Mouse (Mus musculus): Measurements from ENCODE around the gene Eps8. TPM values are rescaled to one million over a fixed set of nuclear protein-coding genes. Genes with fewer than 3 reads are reported as not detected.

The Eps8 gene
- polyA plus RNA-seq, 2 experiments = 14.9 to 33.3 TPM

- Histone ChIP-seq H3K4me3 (replicated peaks; ENCODE audit: low read length) (no peak overlapping the region), H3K36me3 (ENCODE audit: control insufficient read depth, insufficient read depth, low read length) (no peaks in the 10 kb centered on the region), H3K4me2 (replicated peaks; ENCODE audit: low read depth, low read length, severe bottlenecking) (no peak overlapping the region), H3K4me1 (ENCODE audit: control insufficient read depth, insufficient read depth, low read length) (peaks cover 10% of the 10 kb centered on the region), H3K27ac (replicated peaks; ENCODE audit: low read depth, low read length) (no peak overlapping the region), H3K9ac (ENCODE audit: low read depth, low read length, severe bottlenecking) (no peak overlapping the region), H3K27me3 (ENCODE audit: control insufficient read depth, insufficient read depth, low read length) (no peaks in the 10 kb centered on the region; the same call in 1 of the 2 replicates), H3K9me3 (ENCODE audit: control insufficient read depth, low read length) (no peaks in the 10 kb centered on the region)
- no peak for TF ChIP-seq POLR2A (IDR thresholded peaks at IDR 0.05; ENCODE audit: borderline replicate concordance, extremely low read depth, insufficient read depth, insufficient read length)
- DNase-seq (ENCODE audit: low spot score) = no peak
- 0 out of 2 replicates have a peak, but pooled peaks have one; percentile 31 for ATAC-seq (ENCODE audit: low FRiP score, low read depth)
- WGBS = 44% methylated on average over 8 of the region's 8 CpGs
These were observed 104.5 kb downstream of the Eps8 start for GRCm38 (mm10) chr6:137550181-137550580.

DNA sequence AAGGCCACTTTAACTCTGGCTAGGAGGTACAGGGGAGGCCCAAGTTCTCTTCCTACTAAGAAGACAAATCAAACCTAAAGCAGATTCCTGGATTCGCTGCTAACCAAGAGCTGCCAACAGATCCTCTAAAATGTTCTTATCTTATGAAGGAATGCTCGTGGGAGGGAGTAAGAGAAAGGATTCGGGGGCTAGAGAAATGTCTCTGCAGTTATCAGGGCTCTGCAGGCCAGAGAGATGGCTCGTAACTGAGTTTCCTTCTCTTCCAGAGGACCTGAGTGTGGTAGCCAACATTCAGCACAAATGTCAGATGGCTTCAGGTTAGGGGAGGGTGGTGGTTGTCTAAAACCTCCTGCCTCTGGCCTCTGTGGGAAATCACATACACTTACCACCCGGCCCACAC is 106.1 kb downstream of the Eps8 start:
- no peak for DNase-seq (ENCODE audit: low spot score)
- H3K4me1 ChIP-seq (ENCODE audit: control insufficient read depth, insufficient read depth, low read length) = peaks cover 12% of the 10 kb centered on the region
- no peak for TF ChIP-seq POLR2A (IDR thresholded peaks at IDR 0.05; ENCODE audit: borderline replicate concordance, extremely low read depth, insufficient read depth, insufficient read length)

DNA sequence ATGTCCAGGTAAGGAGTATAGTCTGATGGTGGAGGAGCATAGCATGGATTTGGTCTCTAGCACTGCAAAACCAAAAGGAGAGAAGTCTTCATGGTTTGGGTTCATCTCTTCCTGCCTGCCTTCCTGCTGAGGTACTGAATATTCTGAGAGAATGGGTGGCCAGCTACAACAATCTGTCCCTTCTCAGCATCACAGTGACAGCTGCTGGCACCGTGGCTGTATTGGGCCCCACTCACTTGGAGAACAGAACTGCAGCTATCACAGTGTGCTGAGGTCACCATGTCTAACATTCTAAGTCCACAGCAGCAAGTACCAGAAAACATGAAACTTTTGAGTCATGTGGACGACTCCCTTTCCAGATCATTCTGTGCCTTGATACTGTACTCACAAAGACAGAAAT is 107.1 kb downstream of the Eps8 start:
- Histone ChIP-seq H3K36me3 (ENCODE audit: control insufficient read depth, insufficient read depth, low read length) (no peaks in the 10 kb centered on the region), H3K4me2 (replicated peaks; ENCODE audit: low read depth, low read length, severe bottlenecking) (no peak overlapping the region), H3K9me3 (ENCODE audit: control insufficient read depth, low read length) (no peaks in the 10 kb centered on the region), H3K4me1 (ENCODE audit: control insufficient read depth, insufficient read depth, low read length) (peaks cover 19% of the 10 kb centered on the region), H3K27ac (replicated peaks; ENCODE audit: low read depth, low read length) (no peak overlapping the region), H3K4me3 (replicated peaks; ENCODE audit: low read length) (no peak overlapping the region), H3K27me3 (ENCODE audit: control insufficient read depth, insufficient read depth, low read length) (no peaks in the 10 kb centered on the region; the same call in 1 of the 2 replicates), H3K9ac (ENCODE audit: low read depth, low read length, severe bottlenecking) (no peak overlapping the region)
- DNase-seq (ENCODE audit: low spot score) = no peak
- no peak for ATAC-seq (ENCODE audit: low FRiP score, low read depth)
- TF ChIP-seq POLR2A (IDR thresholded peaks at IDR 0.05; ENCODE audit: borderline replicate concordance, extremely low read depth, insufficient read depth, insufficient read length) = no peak
- 73% methylated on average over 2 of the region's 2 CpGs for WGBS

More for the DNA sequence above, 106.1 kb downstream of the Eps8 start:
- no peak for ATAC-seq (ENCODE audit: low FRiP score, low read depth)
- no peak overlapping the region for H3K4me2 ChIP-seq (replicated peaks; ENCODE audit: low read depth, low read length, severe bottlenecking)
- H3K27ac ChIP-seq (replicated peaks; ENCODE audit: low read depth, low read length) = no peak overlapping the region
- H3K9me3 ChIP-seq (ENCODE audit: control insufficient read depth, low read length) = no peaks in the 10 kb centered on the region
- no peak overlapping the region for H3K4me3 ChIP-seq (replicated peaks; ENCODE audit: low read length)
- H3K9ac ChIP-seq (ENCODE audit: low read depth, low read length, severe bottlenecking) = no peak overlapping the region
- H3K36me3 ChIP-seq (ENCODE audit: control insufficient read depth, insufficient read depth, low read length) = no peaks in the 10 kb centered on the region
- 76% methylated on average over 5 of the region's 5 CpGs for WGBS
- no peaks in the 10 kb centered on the region; the same call in 1 of the 2 replicates for H3K27me3 ChIP-seq (ENCODE audit: control insufficient read depth, insufficient read depth, low read length)

GRCm38 (mm10) chr6:137546101-137546500 is 108.6 kb downstream of the Eps8 start:
- Histone ChIP-seq H3K4me2 (replicated peaks; ENCODE audit: low read depth, low read length, severe bottlenecking) (no peak overlapping the region), H3K9ac (ENCODE audit: low read depth, low read length, severe bottlenecking) (no peak overlapping the region), H3K4me3 (replicated peaks; ENCODE audit: low read length) (no peak overlapping the region), H3K27me3 (ENCODE audit: control insufficient read depth, insufficient read depth, low read length) (no peaks in the 10 kb centered on the region; the same call in 1 of the 2 replicates), H3K36me3 (ENCODE audit: control insufficient read depth, insufficient read depth, low read length) (no peaks in the 10 kb centered on the region), H3K27ac (replicated peaks; ENCODE audit: low read depth, low read length) (no peak overlapping the region), H3K4me1 (ENCODE audit: control insufficient read depth, insufficient read depth, low read length) (peaks cover 32% of the 10 kb centered on the region), H3K9me3 (ENCODE audit: control insufficient read depth, low read length) (no peaks in the 10 kb centered on the region)
- no peak for DNase-seq (ENCODE audit: low spot score)
- TF ChIP-seq POLR2A (IDR thresholded peaks at IDR 0.05; ENCODE audit: borderline replicate concordance, extremely low read depth, insufficient read depth, insufficient read length) = no peak
- WGBS = 94% methylated on average over 6 of the region's 6 CpGs
- no peak for ATAC-seq (ENCODE audit: low FRiP score, low read depth)

- Histone ChIP-seq H3K4me1 (ENCODE audit: control insufficient read depth, insufficient read depth, low read length) (peaks cover 26% of the 10 kb centered on the region), H3K4me2 (replicated peaks; ENCODE audit: low read depth, low read length, severe bottlenecking) (no peak overlapping the region), H3K27me3 (ENCODE audit: control insufficient read depth, insufficient read depth, low read length) (no peaks in the 10 kb centered on the region; the same call in 1 of the 2 replicates), H3K36me3 (ENCODE audit: control insufficient read depth, insufficient read depth, low read length) (no peaks in the 10 kb centered on the region), H3K9me3 (ENCODE audit: control insufficient read depth, low read length) (no peaks in the 10 kb centered on the region), H3K27ac (replicated peaks; ENCODE audit: low read depth, low read length) (no peak overlapping the region), H3K4me3 (replicated peaks; ENCODE audit: low read length) (no peak overlapping the region), H3K9ac (ENCODE audit: low read depth, low read length, severe bottlenecking) (no peak overlapping the region)
- 89% methylated on average over 3 of the region's 3 CpGs for WGBS
- no peak for DNase-seq (ENCODE audit: low spot score)
- no peak for TF ChIP-seq POLR2A (IDR thresholded peaks at IDR 0.05; ENCODE audit: borderline replicate concordance, extremely low read depth, insufficient read depth, insufficient read length)
- no peak for ATAC-seq (ENCODE audit: low FRiP score, low read depth)
These were observed 109.3 kb downstream of the Eps8 start for GRCm38 (mm10) chr6:137545341-137545740.

Measured in limb, embryonic 14.5 days (tissue).